Mouse (Mus musculus) heart, embryonic 10.5 days (tissue): ENCODE results near the gene Dlgap1. TPM values are rescaled to one million over a fixed set of nuclear protein-coding genes. Genes with fewer than 3 reads are reported as not detected.

ENCODE experiments used
- DNase-seq: peaks from one replicate; pipeline ENCODE4 v3.0.0-alpha.2; 2017; ENCODE audit warnings: low spot score
- H3K27ac ChIP-seq: fragments of 300-500 bp; sonication (generic); 2 replicates; pipeline ENCODE4 v1.5.1; 2016; ENCODE audit warnings: mild to moderate bottlenecking
- H3K27me3 ChIP-seq: fragments of 300-500 bp; sonication (generic); 2 replicates; pipeline ENCODE4 v1.6.1; 2016; ENCODE audit warnings: mild to moderate bottlenecking; ENCODE audit not compliant: poor library complexity, insufficient read depth, severe bottlenecking
- H3K36me3 ChIP-seq: fragments of 300-500 bp; sonication (generic); 2 replicates; pipeline ENCODE4 v1.6.1; 2016; ENCODE audit warnings: mild to moderate bottlenecking, moderate library complexity
- H3K4me1 ChIP-seq: fragments of 300-500 bp; sonication (generic); 2 replicates; pipeline ENCODE4 v1.6.1; 2016; ENCODE audit warnings: mild to moderate bottlenecking
- H3K4me3 ChIP-seq: fragments of 300-500 bp; sonication (generic); 2 replicates; pipeline ENCODE4 v1.5.1; 2016; ENCODE audit warnings: mild to moderate bottlenecking, moderate library complexity
- H3K9me3 ChIP-seq: fragments of 300-500 bp; sonication (generic); 2 replicates; pipeline ENCODE4 v1.6.1; 2016; ENCODE audit warnings: mild to moderate bottlenecking, moderate library complexity
- WGBS: fragments of 180-500 bp; shearing (Covaris S2); methylation state at CpG from one replicate; pipeline ENCODE4 v1.1.7; 2016; 5-methylcytosine and 5-hydroxymethylcytosine counted together
- polyA plus RNA-seq: library from polyadenylated mRNA; unstranded; fragments of >200 nt; fragmentation: Nextera tagmentation; extraction: Ambion mirVana; gene quantifications from 2 replicates; pipeline ENCODE4 v1.2.1, GENCODE M21; 2016

Dlgap1 gene
- polyA plus RNA-seq, 1 experiment from 2014 or later, result 0.51 TPM

DNA sequence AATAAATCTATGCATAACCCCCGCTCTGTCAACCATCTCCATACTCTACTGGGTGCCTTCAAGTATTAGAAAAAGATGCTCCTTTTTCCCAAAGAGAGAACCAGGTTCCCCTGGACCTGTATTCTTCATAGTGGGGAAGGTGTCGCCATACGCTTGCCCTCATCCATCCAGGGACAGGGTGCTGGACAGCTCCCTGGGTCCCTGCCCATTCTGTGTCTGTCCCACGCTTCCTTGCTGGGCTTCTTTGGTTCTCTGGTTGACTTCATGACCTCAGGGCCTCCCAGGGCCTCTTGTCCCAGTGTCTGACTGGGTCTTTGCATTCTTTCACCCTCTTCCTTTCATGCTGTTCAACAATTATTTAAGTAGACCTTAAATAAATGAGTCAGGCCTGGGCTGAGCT is 677.8 kb downstream of the Dlgap1 start:
- peaks cover 8% of the 10 kb centered on the region for H3K9me3 ChIP-seq
- no peaks in the 10 kb centered on the region for H3K27me3 ChIP-seq
- no peak overlapping the region for H3K4me3 ChIP-seq
- DNase-seq, result no peak
- no peaks in the 10 kb centered on the region for H3K4me1 ChIP-seq
- H3K27ac ChIP-seq, result no peak overlapping the region
- WGBS, result 32% methylated on average over 4 of the region's 4 CpGs
- H3K36me3 ChIP-seq, result no peaks in the 10 kb centered on the region

- no peak for DNase-seq
- 76% methylated on average over 3 of the region's 3 CpGs for WGBS
- Histone ChIP-seq H3K27me3 (no peaks in the 10 kb centered on the region), H3K4me1 (no peaks in the 10 kb centered on the region), H3K27ac (no peak overlapping the region), H3K4me3 (no peak overlapping the region), H3K36me3 (no peaks in the 10 kb centered on the region), H3K9me3 (no peaks in the 10 kb centered on the region)
Measured at GRCm38 (mm10) chr17:70661382-70661781, 692.5 kb downstream of the Dlgap1 start.

DNA sequence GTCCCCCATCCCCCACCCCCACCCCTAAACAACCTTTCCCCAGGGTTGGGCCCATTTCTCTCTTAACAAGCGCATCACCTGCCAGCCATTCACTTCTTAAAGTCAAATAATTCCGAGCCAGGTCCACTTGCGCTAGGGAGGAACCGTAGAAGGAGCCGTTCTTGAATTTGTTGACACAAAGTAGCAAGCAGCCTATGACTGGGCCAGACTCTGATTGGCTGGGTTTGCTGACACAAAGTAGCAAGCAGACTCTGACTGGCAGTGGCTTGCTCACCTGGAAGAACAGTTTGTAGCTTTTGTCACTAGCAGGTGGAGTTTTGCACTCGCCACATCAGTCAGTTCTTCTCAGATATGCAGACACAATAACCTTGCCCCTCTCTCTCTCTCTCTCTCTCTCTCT is 695.1 kb downstream of the Dlgap1 start:
- Histone ChIP-seq H3K27me3 (no peaks in the 10 kb centered on the region), H3K9me3 (no peaks in the 10 kb centered on the region), H3K4me3 (no peak overlapping the region), H3K27ac (no peak overlapping the region), H3K36me3 (no peaks in the 10 kb centered on the region), H3K4me1 (no peaks in the 10 kb centered on the region)
- no peak for DNase-seq
- WGBS, result 81% methylated on average over 6 of the region's 6 CpGs

DNA sequence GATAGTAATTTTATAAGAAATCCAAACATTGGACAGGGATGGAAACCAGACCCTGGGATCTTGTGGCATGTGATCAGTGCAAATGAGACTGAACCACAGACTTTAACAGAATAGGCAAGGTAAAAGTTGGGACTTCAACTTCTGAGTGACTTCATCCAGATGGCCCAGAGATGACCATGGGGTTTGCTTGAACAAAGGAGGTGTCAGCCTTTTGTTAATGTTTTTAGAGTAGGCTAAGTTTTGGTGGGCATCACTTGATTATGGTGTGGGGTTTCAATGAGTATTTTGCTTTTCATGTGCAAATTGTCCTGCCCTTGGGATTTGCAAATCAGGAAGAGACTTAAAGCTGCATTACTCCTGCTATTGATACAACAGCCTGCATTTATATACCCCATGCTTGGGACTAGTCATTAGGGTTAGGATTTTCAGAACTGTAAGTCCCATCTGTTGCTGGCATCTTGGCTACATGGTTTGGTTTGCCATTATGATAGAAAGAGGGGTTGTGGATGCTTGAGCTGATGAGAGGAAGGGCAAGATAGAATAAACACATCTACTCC is 695.7 kb downstream of the Dlgap1 start:
- Histone ChIP-seq H3K4me3 (no peak overlapping the region), H3K27ac (no peak overlapping the region), H3K36me3 (no peaks in the 10 kb centered on the region), H3K27me3 (no peaks in the 10 kb centered on the region), H3K9me3 (no peaks in the 10 kb centered on the region), H3K4me1 (no peaks in the 10 kb centered on the region)
- no peak for DNase-seq

GRCm38 (mm10) chr17:70673985-70674384 is 705.1 kb downstream of the Dlgap1 start:
- Histone ChIP-seq H3K4me3 (no peak overlapping the region), H3K36me3 (no peaks in the 10 kb centered on the region), H3K9me3 (no peaks in the 10 kb centered on the region), H3K27ac (no peak overlapping the region), H3K4me1 (no peaks in the 10 kb centered on the region), H3K27me3 (no peaks in the 10 kb centered on the region)
- 85% methylated on average over 13 of the region's 13 CpGs for WGBS
- no peak for DNase-seq

- 50% methylated on average over 2 of the region's 2 CpGs for WGBS
- Histone ChIP-seq H3K27ac (no peak overlapping the region), H3K36me3 (no peaks in the 10 kb centered on the region), H3K4me1 (no peaks in the 10 kb centered on the region), H3K9me3 (no peaks in the 10 kb centered on the region), H3K4me3 (no peak overlapping the region), H3K27me3 (no peaks in the 10 kb centered on the region)
- DNase-seq, result no peak
Measured at GRCm38 (mm10) chr17:70676522-70676921, 707.6 kb downstream of the Dlgap1 start.

DNA sequence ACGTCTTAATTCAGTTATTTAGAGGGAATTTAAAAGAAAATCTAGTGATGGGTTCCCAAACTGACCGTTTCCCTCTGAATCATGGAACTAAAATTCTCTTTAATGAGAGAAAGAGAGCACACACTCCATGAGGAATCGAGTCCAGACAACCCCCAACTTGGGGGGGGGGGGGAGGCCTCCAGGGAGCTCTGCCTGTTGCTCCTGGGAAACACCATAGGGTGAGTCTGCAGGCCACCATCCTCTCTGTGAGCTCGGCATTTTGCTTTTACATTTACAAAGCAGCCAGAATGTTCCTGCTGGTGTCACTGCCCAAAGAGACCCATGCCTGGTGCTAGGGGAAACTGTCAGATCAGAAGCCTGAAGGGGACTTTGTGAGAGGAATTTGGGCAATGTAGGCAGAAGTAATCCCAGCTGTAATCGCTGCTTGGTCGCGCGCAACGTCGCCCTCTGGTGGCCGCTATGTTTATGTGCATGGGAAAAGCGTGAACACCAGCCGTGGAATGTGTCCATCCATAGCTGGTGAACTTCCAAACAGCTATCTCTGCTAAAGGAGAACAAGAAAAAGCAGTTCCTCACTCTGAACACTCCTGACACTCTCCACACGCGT is 714.8 kb downstream of the Dlgap1 start:
- no peak overlapping the region for H3K27ac ChIP-seq
- DNase-seq, result peak; percentile 84
- no peak overlapping the region for H3K4me3 ChIP-seq
- WGBS, result 12% methylated on average over 15 of the region's 15 CpGs
- no peaks in the 10 kb centered on the region for H3K27me3 ChIP-seq
- H3K4me1 ChIP-seq, result 0 out of 2 replicates have a peak, but pooled peaks cover 4% of the 10 kb centered on the region
- H3K36me3 ChIP-seq, result no peaks in the 10 kb centered on the region
- H3K9me3 ChIP-seq, result no peaks in the 10 kb centered on the region

- WGBS, result 83% methylated on average over 6 of the region's 6 CpGs
- DNase-seq, result no peak
- Histone ChIP-seq H3K27ac (no peak overlapping the region), H3K9me3 (no peaks in the 10 kb centered on the region), H3K4me1 (no peaks in the 10 kb centered on the region), H3K27me3 (no peaks in the 10 kb centered on the region), H3K36me3 (no peaks in the 10 kb centered on the region), H3K4me3 (no peak overlapping the region)
Measured at GRCm38 (mm10) chr17:70690174-70690573, 721.3 kb downstream of the Dlgap1 start.

GRCm38 (mm10) chr17:70690598-70690997 is 721.7 kb downstream of the Dlgap1 start:
- Histone ChIP-seq H3K27me3 (no peaks in the 10 kb centered on the region), H3K36me3 (no peaks in the 10 kb centered on the region), H3K9me3 (no peaks in the 10 kb centered on the region), H3K27ac (no peak overlapping the region), H3K4me1 (no peaks in the 10 kb centered on the region), H3K4me3 (no peak overlapping the region)
- 87% methylated on average over 8 of the region's 8 CpGs for WGBS
- DNase-seq, result no peak

DNA sequence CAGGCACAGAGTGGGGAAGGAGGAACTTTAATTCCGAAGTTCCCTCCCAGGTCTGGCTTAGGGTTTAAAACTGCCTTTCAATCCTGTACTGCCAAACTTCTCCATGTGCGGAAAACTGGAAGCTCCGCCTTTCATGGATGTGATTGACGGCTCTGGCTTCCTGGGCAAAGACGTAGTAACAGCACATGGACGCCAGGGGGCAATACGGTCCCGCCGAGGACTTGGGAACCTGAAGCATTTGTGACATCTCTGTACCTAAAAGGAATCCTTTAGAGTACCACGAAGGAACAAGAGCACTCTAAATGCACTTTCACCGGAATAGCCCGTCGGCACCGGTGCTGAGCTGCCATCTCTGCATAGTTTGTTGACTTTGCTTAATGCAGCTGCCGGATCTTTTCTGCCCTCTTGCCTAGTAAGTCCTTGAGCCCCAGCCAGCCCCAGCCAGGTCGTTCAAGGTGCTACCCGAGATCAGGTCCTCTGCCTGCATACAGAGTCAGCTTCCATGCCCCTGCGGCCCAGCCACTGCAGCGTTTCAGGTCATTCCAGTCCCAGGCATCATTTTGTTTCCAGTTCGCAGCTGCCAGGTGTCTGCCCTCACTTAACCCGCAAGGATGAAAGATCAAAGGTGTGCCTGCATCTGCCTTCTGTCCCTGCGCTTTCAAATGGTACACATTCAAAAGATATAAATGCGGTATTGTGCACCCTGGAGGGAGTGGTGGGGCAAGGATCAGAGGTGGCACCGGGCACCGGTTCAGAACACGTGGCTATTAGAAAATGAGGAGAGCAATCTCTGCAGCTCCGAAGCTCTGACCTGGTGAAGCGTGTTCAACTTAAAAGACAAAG is 738.3 kb downstream of the Dlgap1 start:
- H3K27ac ChIP-seq, result no peak overlapping the region
- H3K27me3 ChIP-seq, result peaks cover 9% of the 10 kb centered on the region; the same call in 1 of the 2 replicates
- H3K9me3 ChIP-seq, result no peaks in the 10 kb centered on the region
- H3K4me1 ChIP-seq, result peaks cover 8% of the 10 kb centered on the region
- H3K4me3 ChIP-seq, result peak overlapping the region; percentile 44
- DNase-seq, result peak; percentile 89
- WGBS, result 5% methylated on average over 28 of the region's 28 CpGs
- H3K36me3 ChIP-seq, result no peaks in the 10 kb centered on the region

DNA sequence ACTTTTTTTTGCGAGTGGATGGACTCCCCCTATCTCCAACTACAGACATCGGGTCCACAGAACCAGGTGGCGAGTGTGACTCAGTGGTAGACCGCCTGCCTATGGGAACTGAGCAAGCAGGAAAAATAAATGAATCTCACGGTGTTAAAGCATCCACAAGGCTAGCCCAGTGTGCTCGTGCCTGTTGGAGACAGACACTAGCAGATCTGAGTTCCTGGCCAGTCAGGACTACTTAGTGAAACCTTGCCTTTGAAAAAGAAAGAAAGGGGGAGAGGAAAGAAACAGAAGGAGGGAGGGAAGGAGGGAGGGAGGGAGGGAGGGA is 738.9 kb downstream of the Dlgap1 start:
- H3K4me1 ChIP-seq, result peaks cover 8% of the 10 kb centered on the region
- H3K27ac ChIP-seq, result no peak overlapping the region
- DNase-seq, result no peak
- H3K9me3 ChIP-seq, result no peaks in the 10 kb centered on the region
- 18% methylated on average over 6 of the region's 6 CpGs for WGBS
- no peaks in the 10 kb centered on the region for H3K36me3 ChIP-seq
- H3K27me3 ChIP-seq, result peaks cover 9% of the 10 kb centered on the region; the same call in 1 of the 2 replicates
- H3K4me3 ChIP-seq, result peak overlapping the region; percentile 44

- Histone ChIP-seq H3K4me3 (no peak overlapping the region), H3K36me3 (no peaks in the 10 kb centered on the region), H3K4me1 (peaks cover 11% of the 10 kb centered on the region), H3K27me3 (peaks cover 9% of the 10 kb centered on the region; the same call in 1 of the 2 replicates), H3K27ac (no peak overlapping the region), H3K9me3 (no peaks in the 10 kb centered on the region)
- no peak for DNase-seq
- 73% methylated on average over 5 of the region's 5 CpGs for WGBS
Measured at GRCm38 (mm10) chr17:70709545-70709944, 740.7 kb downstream of the Dlgap1 start.

DNA sequence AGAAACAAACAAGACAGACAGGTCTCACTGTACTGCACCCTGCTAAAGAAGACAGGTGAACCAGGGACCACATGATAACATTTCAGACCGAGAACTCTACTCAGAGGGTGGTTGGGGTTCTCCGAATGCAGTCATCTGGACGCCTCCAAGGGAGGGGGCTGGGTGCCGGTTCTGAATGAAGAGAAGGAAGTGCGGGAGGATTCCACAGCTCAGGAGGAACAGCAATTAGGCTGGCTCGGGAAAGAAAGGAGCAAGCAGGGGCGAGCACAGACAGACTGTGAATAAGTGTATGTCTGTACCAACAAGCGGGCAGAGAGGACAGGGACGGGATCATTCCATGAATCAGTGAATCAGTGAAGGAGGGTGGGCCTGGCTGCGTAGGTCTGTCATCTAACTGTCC is 744.6 kb downstream of the Dlgap1 start:
- H3K9me3 ChIP-seq, result no peaks in the 10 kb centered on the region
- H3K27me3 ChIP-seq, result peaks cover 9% of the 10 kb centered on the region; the same call in 1 of the 2 replicates
- H3K4me1 ChIP-seq, result 0 out of 2 replicates have a peak, but pooled peaks cover 3% of the 10 kb centered on the region
- 53% methylated on average over 10 of the region's 10 CpGs for WGBS
- no peak for DNase-seq
- H3K4me3 ChIP-seq, result no peak overlapping the region
- no peaks in the 10 kb centered on the region for H3K36me3 ChIP-seq
- H3K27ac ChIP-seq, result no peak overlapping the region
